In the genomic region with DNA sequence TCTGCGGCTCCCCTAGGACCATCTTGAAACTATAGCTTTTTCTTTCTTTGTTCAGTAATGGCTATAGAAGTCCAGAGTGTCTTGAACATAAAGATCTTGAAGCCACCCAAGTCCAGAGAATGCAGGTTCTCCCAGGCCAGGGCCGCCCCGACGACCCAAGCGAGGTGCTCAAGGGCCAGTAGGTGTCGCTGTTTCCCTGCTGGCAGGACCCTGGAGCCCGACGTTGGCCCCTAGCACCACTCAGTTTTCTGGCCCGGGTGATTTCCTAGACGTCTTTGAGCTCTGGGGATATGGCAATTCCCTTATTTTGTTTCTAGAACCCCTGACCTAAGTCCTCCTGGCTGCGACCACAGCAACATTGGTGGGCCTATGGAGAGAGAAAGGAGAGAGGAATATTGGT, we compare ENCODE assay signal across 8 mouse cellular contexts.
DNase-seq lines count a peak whose midpoint lies in the region; ATAC-seq and TF ChIP-seq lines count a peak whose summit lies in the region.

No protein-coding gene starts in this region.

- no peaks in the 10 kb centered on the region for H3K27me3 ChIP-seq in forebrain, embryonic 13.5 days
- peaks cover 13% of the 10 kb centered on the region for H3K27me3 ChIP-seq in midbrain, embryonic 12.5 days
- H3K27me3 ChIP-seq in stomach, postnatal 0 days (ENCODE audit: control insufficient read depth, insufficient read depth, low read length) = peaks cover 34% of the 10 kb centered on the region

- peak overlapping the region; percentile 87 for H3K4me2 ChIP-seq in forebrain, embryonic 13.5 days
- H3K4me2 ChIP-seq in midbrain, embryonic 12.5 days (replicated peaks) = peak overlapping the region; percentile 68
- H3K4me2 ChIP-seq in stomach, postnatal 0 days (replicated peaks; ENCODE audit: low read depth) = no peak overlapping the region

- H3K4me1 ChIP-seq in forebrain, embryonic 13.5 days = no peaks in the 10 kb centered on the region
- no peaks in the 10 kb centered on the region for H3K4me1 ChIP-seq in midbrain, embryonic 12.5 days
- no peaks in the 10 kb centered on the region for H3K4me1 ChIP-seq in stomach, postnatal 0 days (replicated peaks; ENCODE audit: control insufficient read depth, insufficient read depth)

- H3K9ac ChIP-seq in forebrain, embryonic 13.5 days = peak overlapping the region; percentile 100
- peak overlapping the region; percentile 100 for H3K9ac ChIP-seq in midbrain, embryonic 12.5 days (replicated peaks)
- H3K9ac ChIP-seq in stomach, postnatal 0 days (ENCODE audit: low read length) = no peak overlapping the region

- ATAC-seq in forebrain, embryonic 13.5 days = peak; percentile 31
- ATAC-seq in midbrain, embryonic 12.5 days (ENCODE audit: low FRiP score, low read depth) = peak; percentile 25; the same call in 1 of the 2 replicates
- peak; percentile 77 for ATAC-seq in stomach, postnatal 0 days (ENCODE audit: low FRiP score, low TSS enrichment)

- no peaks in the 10 kb centered on the region for H3K9me3 ChIP-seq in forebrain, embryonic 13.5 days (replicated peaks)
- no peaks in the 10 kb centered on the region for H3K9me3 ChIP-seq in midbrain, embryonic 12.5 days
- no peaks in the 10 kb centered on the region for H3K9me3 ChIP-seq in stomach, postnatal 0 days (ENCODE audit: control insufficient read depth, low read length)

- H3K36me3 ChIP-seq in forebrain, embryonic 13.5 days (ENCODE audit: poor library complexity, severe bottlenecking) = peaks cover 5% of the 10 kb centered on the region; the same call in 1 of the 2 replicates
- H3K36me3 ChIP-seq in midbrain, embryonic 12.5 days = no peaks in the 10 kb centered on the region
- no peaks in the 10 kb centered on the region for H3K36me3 ChIP-seq in stomach, postnatal 0 days (ENCODE audit: control insufficient read depth, insufficient read depth, low read length)

- peak overlapping the region; percentile 100 for H3K27ac ChIP-seq in forebrain, embryonic 13.5 days
- peak overlapping the region; percentile 100 for H3K27ac ChIP-seq in midbrain, embryonic 12.5 days (replicated peaks)
- no peak overlapping the region for H3K27ac ChIP-seq in stomach, postnatal 0 days (replicated peaks)

- peak; percentile 49 to 50 for DNase-seq in adrenal gland, adult 18-20 months (ENCODE audit: low spot score in 2 of 2)
- no peak for DNase-seq in adrenal gland, adult 8-10 months
- peak; percentile 70 for DNase-seq in CD4-positive, CD25-positive, alpha-beta regulatory T cell, adult 2 months (ENCODE audit: low read depth, low spot score)
- DNase-seq in cerebellum, adult 11 months = peak; percentile 87
- peak; percentile 46 for DNase-seq in layer of hippocampus, adult 9-10 months (ENCODE audit: low spot score)
- DNase-seq in stomach, postnatal 0 days (ENCODE audit: low spot score) = peak; percentile 53

- H3K4me3 ChIP-seq in forebrain, embryonic 13.5 days = peak overlapping the region; percentile 90
- peak overlapping the region; percentile 92 for H3K4me3 ChIP-seq in midbrain, embryonic 12.5 days
- no peak overlapping the region for H3K4me3 ChIP-seq in stomach, postnatal 0 days (ENCODE audit: low read depth, low read length)

- peak; percentile 80 for TF ChIP-seq CTCF in stomach, postnatal 0 days (IDR thresholded peaks at IDR 0.05; ENCODE audit: low read depth)

- no peak for TF ChIP-seq EP300 in stomach, postnatal 0 days (optimal IDR thresholded peaks at IDR 0.05)

- WGBS in forebrain, embryonic 13.5 days = 0% methylated on average over 11 of the region's 11 CpGs
- under 1% methylated on average over 11 of the region's 11 CpGs for WGBS in midbrain, embryonic 12.5 days
- WGBS in stomach, postnatal 0 days = 1% methylated on average over 11 of the region's 11 CpGs

Comparison
In these comparisons a context has a peak if more than half of its experiments do, and no peak if none do; other contexts are left out.
1. ATAC-seq: peak in every context shown above with its lines; median percentile 77 in stomach, postnatal 0 days; 31 in forebrain, embryonic 13.5 days; 25 in midbrain, embryonic 12.5 days.